Mouse (Mus musculus): ENCODE measurements around the gene Klhl35.

GRCm38 (mm10) chr7:99499128-99499527, 33.3 kb downstream of the Klhl35 start:
- no peak for TF ChIP-seq CTCF (conservative IDR thresholded peaks at IDR 0.05; ENCODE audit: low read length)
- TF ChIP-seq NANOG (IDR thresholded peaks at IDR 0.05; ENCODE audit: borderline replicate concordance, low read length), result no peak

Measured in E14TG2a.4 (cell line).